Mouse (Mus musculus) fibroblast of lung, adult 2 months (primary cell): ENCODE measurements around the gene Olfr1462.

Experiments used
- DNase-seq: peaks from one replicate; pipeline ENCODE4 v3.0.0-alpha.2; 2011; ENCODE audit warnings: low read depth

Gene Olfr1462

DNA sequence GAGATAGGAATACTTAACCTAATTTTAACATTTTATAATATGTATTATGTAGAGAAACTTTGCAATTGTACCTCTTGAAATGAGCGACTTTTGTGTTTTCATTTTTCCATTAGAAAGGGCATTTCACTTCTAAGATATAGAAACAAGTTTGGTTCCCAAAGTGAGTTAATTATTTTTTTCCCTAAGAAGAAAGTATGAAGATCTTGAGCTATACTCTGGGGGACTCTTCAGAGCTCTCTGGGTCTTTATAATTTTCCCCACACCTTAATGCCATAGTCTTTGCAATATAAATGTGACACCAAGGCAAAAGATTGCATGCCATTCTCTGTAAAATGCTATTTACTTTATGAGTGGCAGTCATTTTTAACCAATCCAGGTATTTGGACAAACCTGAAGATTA, at the start of gene Olfr1462:
Gene Olfr1462, plus strand, starts transcription at position 301 of the 400 bp plus-strand sequence.
- no peak for DNase-seq

DNA sequence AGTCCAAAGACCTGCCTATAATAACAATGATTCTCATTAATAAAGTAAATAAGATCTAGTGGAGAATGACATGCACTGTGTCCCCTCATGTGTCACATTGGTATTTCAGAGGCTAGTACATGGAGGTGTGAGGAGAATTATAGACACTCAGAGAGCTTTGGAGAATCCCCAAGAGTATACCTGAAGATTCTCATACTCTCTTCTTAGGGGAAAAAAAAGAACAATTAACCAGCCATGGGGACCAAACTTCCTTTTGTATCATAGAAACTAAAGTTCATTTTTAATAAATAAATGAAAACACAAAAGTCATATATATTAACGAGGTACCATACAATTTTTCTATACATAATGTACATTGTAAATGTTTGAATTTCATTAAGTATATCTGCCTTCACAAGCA, 36.1 kb upstream of the Olfr1462 start, which contains the start of gene Olfr1459:
Gene Olfr1459, minus strand, starts transcription at position 101 of the 400 bp plus-strand sequence.
- DNase-seq = no peak

DNA sequence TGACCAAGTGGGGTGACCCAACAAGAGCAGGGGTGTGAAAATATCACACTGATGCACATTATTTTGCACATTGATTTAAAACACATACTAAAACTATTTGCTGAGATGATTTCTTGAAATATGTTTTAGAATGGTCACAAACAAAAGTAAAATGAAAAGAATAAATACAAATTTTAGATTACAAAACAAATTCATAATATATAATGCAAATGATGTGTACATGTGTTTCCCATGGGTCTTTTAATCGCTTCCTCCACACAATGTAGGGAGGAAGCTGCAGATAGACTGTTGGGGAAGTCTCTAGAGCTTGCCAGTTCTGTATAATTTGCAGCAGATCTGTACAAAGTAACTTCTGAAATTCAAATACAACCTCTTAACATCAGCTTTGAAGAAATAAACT, 22.8 kb upstream of the Olfr1462 start, which contains the start of gene Olfr1461:
Gene Olfr1461, plus strand, starts transcription at position 301 of the 400 bp plus-strand sequence.
- no peak for DNase-seq

DNA sequence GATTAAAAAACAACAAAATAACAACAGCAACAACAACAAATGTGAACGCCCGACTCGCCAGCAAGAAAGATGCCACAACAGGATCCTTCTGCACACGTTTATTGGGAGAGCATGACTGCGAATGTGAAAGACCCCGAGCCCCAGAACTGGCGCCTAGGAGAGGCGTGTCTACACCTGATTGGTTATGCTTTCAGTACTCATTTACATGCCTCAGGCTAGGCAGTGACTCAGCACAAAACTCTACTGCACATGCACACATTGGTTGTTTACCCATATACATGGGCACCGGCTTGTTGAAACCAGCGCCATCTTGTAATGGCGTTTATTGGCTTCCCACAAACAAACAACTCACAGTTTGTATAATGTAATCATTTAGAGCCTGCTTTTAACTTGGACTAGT, 36.1 kb downstream of the Olfr1462 start:
- no peak for DNase-seq

DNA sequence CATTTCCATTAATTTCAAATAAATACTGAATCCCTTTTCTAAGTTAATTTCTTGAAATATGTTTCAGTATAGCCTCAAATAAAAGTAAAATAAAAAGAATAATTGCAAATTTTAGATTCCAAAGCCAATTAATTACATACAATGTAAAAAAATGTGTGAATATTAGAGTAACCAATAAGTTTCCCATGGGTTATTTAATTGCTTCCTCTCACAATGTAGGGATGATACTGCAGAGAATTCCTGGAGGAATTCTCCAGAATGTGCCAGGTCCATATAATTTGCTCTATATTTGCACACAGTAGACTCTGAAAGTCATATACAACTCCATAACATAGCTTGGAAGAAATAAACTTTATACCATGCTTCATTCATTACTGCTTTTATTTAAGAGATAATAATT, 45.5 kb downstream of the Olfr1462 start, which contains the start of gene Olfr1463:
Gene Olfr1463, plus strand, starts transcription at position 301 of the 400 bp plus-strand sequence.
- no peak for DNase-seq
